Mouse (Mus musculus) neural tube, embryonic 10.5 days (tissue): ENCODE results near the gene Serinc4.
A peak's percentile ranks its signal among the peaks of the same experiment; 100 is the strongest.

Source experiments
- DNase-seq: peaks from one replicate; pipeline ENCODE4 v3.0.0-alpha.2; 2017; ENCODE audit warnings: low spot score; ENCODE audit errors: extremely low spot score

The Serinc4 gene

DNA sequence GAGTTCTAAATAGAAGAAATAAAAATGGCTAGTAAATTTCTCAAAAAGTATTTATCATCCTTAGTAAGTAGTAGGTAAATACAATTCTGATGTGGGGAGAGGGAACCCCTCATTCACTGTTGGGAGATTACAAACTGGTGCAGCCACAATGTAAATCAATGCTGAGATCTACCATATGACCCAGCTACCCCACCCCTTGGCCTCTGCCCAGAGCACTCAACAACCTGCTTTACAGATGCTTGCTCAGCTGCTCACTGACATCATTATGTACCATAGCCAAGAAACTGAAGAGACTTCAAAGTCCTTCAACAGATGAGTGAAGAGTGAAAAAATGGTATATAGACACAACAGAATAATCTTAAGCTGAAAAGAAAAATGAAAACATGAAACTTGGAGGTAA lies 53.3 kb downstream of the Serinc4 start:
- DNase-seq = no peak

DNA sequence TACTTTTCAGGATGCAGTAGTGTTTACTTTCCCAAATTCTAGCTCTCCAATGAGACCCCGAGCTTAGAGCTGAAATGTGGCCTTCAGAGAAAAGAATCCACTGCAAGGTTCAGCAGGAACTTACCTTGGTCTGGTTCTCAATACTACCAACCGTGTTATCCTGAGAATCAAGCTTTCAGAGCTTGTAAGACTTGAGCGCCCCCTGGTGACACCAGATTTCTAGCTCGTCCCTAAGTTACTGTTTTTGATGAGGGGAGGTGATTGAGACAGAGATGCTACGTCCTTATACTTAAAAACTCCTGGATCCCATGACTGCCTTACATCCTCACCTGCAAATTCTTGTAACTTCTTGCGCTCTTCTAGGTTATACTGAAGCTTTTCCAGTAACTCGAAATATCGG lies 60.0 kb downstream of the Serinc4 start:
- DNase-seq = peak; percentile 80
